Mouse (Mus musculus) effector memory CD4-positive, alpha-beta T cell, adult 5 months (primary cell): ENCODE measurements around the gene Insr. TPM values are rescaled to one million over a fixed set of nuclear protein-coding genes. Genes with fewer than 3 reads are reported as not detected.

Experiments used
- polyA plus RNA-seq: library from polyadenylated mRNA; unstranded; fragments of 100-300 nt; shearing (Covaris generic); gene quantifications from one replicate; pipeline ENCODE4 v1.2.1, GENCODE M21; 2017

The Insr gene
- polyA plus RNA-seq = 31.1 TPM

GRCm38 (mm10) chr8:3278934-3279720 is at the start of gene Insr:
TSS of gene Insr (minus strand) at chr8:3279617.

Other genes with a start within 250 kb of the Insr start
- gene A430078G23Rik, start 73.8 kb upstream of the Insr start, polyA plus RNA-seq = 117 TPM
- gene Arhgef18, start 113.4 kb upstream of the Insr start, polyA plus RNA-seq = 101 TPM
- gene Pex11g, start 188.1 kb upstream of the Insr start, polyA plus RNA-seq = 2.1 TPM
- not detected for gene Tex45, start 191.2 kb upstream of the Insr start, polyA plus RNA-seq
- 1.9 TPM for gene Zfp358, start 213.5 kb upstream of the Insr start, polyA plus RNA-seq
- 87.3 TPM for gene Mcoln1, start 220.8 kb upstream of the Insr start, polyA plus RNA-seq
- 29.0 TPM for gene Pnpla6, start 235.8 kb upstream of the Insr start, polyA plus RNA-seq